In genomic region chr3:67375063-67375462, GRCm38 (mm10) we compare ENCODE assay signal across 11 mouse cellular contexts. TPM values are rescaled to one million over a fixed set of nuclear protein-coding genes. Genes with fewer than 3 reads are reported as not detected.
DNase-seq lines count a peak whose midpoint lies in the region; ATAC-seq and TF ChIP-seq lines count a peak whose summit lies in the region.
"Had no signal": no experiment of that assay in that cellular context is flagged by ENCODE, and none has a peak within 500 bp of the region (broad histone marks: within the 10 kb centered on the region; RNA-seq: fewer than 3 reads in every experiment).

TSS of gene Gm17402 (minus strand) at chr3:67375163.

- no peak within 1 kb of the TSS for H3K9ac ChIP-seq in liver, embryonic 12.5 days

- no peak for ATAC-seq in erythroblast, adult 5-6 weeks (replicated peaks; ENCODE audit: low FRiP score, poor library complexity, severe bottlenecking)
- ATAC-seq in liver, embryonic 12.5 days: no peak
- ATAC-seq: inflammation-experienced regulatory T-cells, adult 6 months had no signal

- H3K4me3 ChIP-seq in erythroblast, embryonic 14.5 days (replicated peaks): peak within 1 kb of the TSS; percentile 56
- H3K4me3 ChIP-seq in spleen, adult 2 months (ENCODE audit: extremely low read depth, insufficient read depth, insufficient read length): peak within 1 kb of the TSS; percentile 32; the same call in 1 of the 2 replicates
- H3K4me3 ChIP-seq in liver, embryonic 12.5 days: peak within 1 kb of the TSS; percentile 45

- no peak within 1 kb of the TSS for H3K27ac ChIP-seq in spleen, adult 2 months (ENCODE audit: insufficient read depth, low read length)
- no peak within 1 kb of the TSS for H3K27ac ChIP-seq in liver, embryonic 12.5 days

- TF ChIP-seq CTCF in spleen, adult 2 months (IDR thresholded peaks at IDR 0.05; ENCODE audit: extremely low read depth, insufficient read depth, insufficient read length, insufficient replicate concordance): no peak

- peaks cover 45% of the 10 kb centered on the region for H3K27me3 ChIP-seq in erythroblast, embryonic 14.5 days (ENCODE audit: control insufficient read depth)
- peaks cover 10% of the 10 kb centered on the region for H3K27me3 ChIP-seq in spleen, adult 2 months (ENCODE audit: control insufficient read depth, insufficient read depth, low read length)
- H3K27me3 ChIP-seq in liver, embryonic 12.5 days (replicated peaks): peaks cover 34% of the 10 kb centered on the region

- peaks cover 10% of the 10 kb centered on the region for H3K4me1 ChIP-seq in erythroblast, embryonic 14.5 days (ENCODE audit: control insufficient read depth)
- peaks cover 6% of the 10 kb centered on the region for H3K4me1 ChIP-seq in spleen, adult 2 months (ENCODE audit: control insufficient read depth, insufficient read depth, insufficient read length)
- H3K4me1 ChIP-seq in liver, embryonic 12.5 days: peaks cover 9% of the 10 kb centered on the region; the same call in 1 of the 2 replicates

- WGBS in spleen, adult 2 months: 72% methylated on average over 3 of the region's 3 CpGs
- WGBS in liver, embryonic 12.5 days (ENCODE audit: insufficient replicate concordance): 43% methylated on average over 3 of the region's 3 CpGs

- no peak for DNase-seq in spleen, adult 2 months (ENCODE audit: low read depth in 1 of 2, low spot score in 2 of 2)
- DNase-seq in spleen, postnatal 4 days (ENCODE audit: low spot score in 2 of 2): no peak
- DNase-seq in retina, postnatal 1 day: no peak
- DNase-seq in thymus, adult 18-20 months: no peak
- no peak for DNase-seq in urinary bladder, postnatal 25 days (ENCODE audit: low spot score)
- DNase-seq: right cerebral cortex, adult 18-20 months had no signal

- peak within 1 kb of the TSS; percentile 76 for H3K4me2 ChIP-seq in liver, embryonic 12.5 days

- no peaks in the 10 kb centered on the region; the same call in 1 of the 2 replicates for H3K9me3 ChIP-seq in erythroblast, embryonic 14.5 days (ENCODE audit: control insufficient read depth, low read length)
- no peaks in the 10 kb centered on the region for H3K9me3 ChIP-seq in liver, embryonic 12.5 days (replicated peaks)

- no peak for TF ChIP-seq POLR2A in spleen, adult 2 months (IDR thresholded peaks at IDR 0.05; ENCODE audit: low read depth, low read length)

- H3K36me3 ChIP-seq in erythroblast, embryonic 14.5 days (ENCODE audit: control insufficient read depth): no peaks in the 10 kb centered on the region
- no peaks in the 10 kb centered on the region for H3K36me3 ChIP-seq in spleen, adult 2 months (ENCODE audit: control insufficient read depth, insufficient read depth, low read length)
- H3K36me3 ChIP-seq in liver, embryonic 12.5 days: no peaks in the 10 kb centered on the region

RNA-seq across cellular contexts. Expression of gene Gm17402, which starts in this region (rescaled TPM):
- not detected in 2 replicates for polyA plus RNA-seq in erythroblast, embryonic 14.5 days (2012)
- not detected in 2 replicates for total RNA-seq in erythroblast, adult 5-6 weeks (2015; ENCODE audit: low replicate concordance)
- not detected in 2 replicates for total RNA-seq in erythroblast, adult 5-6 weeks (2017; ENCODE audit: low replicate concordance)
- not detected in 2 replicates for polyA plus RNA-seq in spleen, adult 2 months (2012; rRNA removed)
- not detected in 2 replicates for polyA plus RNA-seq in liver, embryonic 12.5 days (2016; fragmentation: Nextera tagmentation; extraction: Ambion mirVana)
- polyA plus RNA-seq: brain, embryonic 14.5 days; inflammation-experienced regulatory T-cells, adult 6 months had no signal
